Mouse (Mus musculus): Measurements from ENCODE around the gene Trim10.

Trim10 gene

GRCm38 (mm10) chr17:36869284-36869954 is at the start of gene Trim10:
Trim10 (plus strand) TSS chr17:36869574.
- DNase-seq, result no peak

- DNase-seq, result peak; percentile 66
Observed at GRCm38 (mm10) chr17:36824005-36824404, 45.4 kb upstream of the Trim10 start.

GRCm38 (mm10) chr17:36825525-36825924 is 43.8 kb upstream of the Trim10 start:
- DNase-seq, result peak; percentile 23

GRCm38 (mm10) chr17:36826002-36826401 is 43.4 kb upstream of the Trim10 start:
- peak; percentile 74 for DNase-seq

- no peak for DNase-seq
Observed at GRCm38 (mm10) chr17:36828488-36828887, 40.9 kb upstream of the Trim10 start.

GRCm38 (mm10) chr17:36830470-36830869 is 38.9 kb upstream of the Trim10 start:
- DNase-seq, result no peak

GRCm38 (mm10) chr17:36832694-36833093 is 36.7 kb upstream of the Trim10 start:
- no peak for DNase-seq

- peak; percentile 79 for DNase-seq
Observed at GRCm38 (mm10) chr17:36835591-36836426, 33.6 kb upstream of the Trim10 start.

- no peak for DNase-seq
Observed at GRCm38 (mm10) chr17:36836427-36836812, 33.0 kb upstream of the Trim10 start.

- DNase-seq, result peak; percentile 97
Observed at GRCm38 (mm10) chr17:36836874-36837647, 32.3 kb upstream of the Trim10 start, which contains the start of gene Trim26. Trim26 (plus strand) TSS chr17:36837134.

GRCm38 (mm10) chr17:36839001-36839400 is 30.4 kb upstream of the Trim10 start:
- no peak for DNase-seq

- DNase-seq, result no peak
Observed at GRCm38 (mm10) chr17:36839931-36840330, 29.4 kb upstream of the Trim10 start.

GRCm38 (mm10) chr17:36840961-36841445 is 28.4 kb upstream of the Trim10 start:
- no peak for DNase-seq

- DNase-seq, result no peak
Observed at GRCm38 (mm10) chr17:36843696-36844095, 25.7 kb upstream of the Trim10 start.

GRCm38 (mm10) chr17:36844286-36844719 is 25.1 kb upstream of the Trim10 start:
- no peak for DNase-seq

GRCm38 (mm10) chr17:36844725-36845124 is 24.6 kb upstream of the Trim10 start:
- DNase-seq, result no peak

- no peak for DNase-seq
Observed at GRCm38 (mm10) chr17:36848911-36849310, 20.5 kb upstream of the Trim10 start.

GRCm38 (mm10) chr17:36849992-36850391 is 19.4 kb upstream of the Trim10 start:
- no peak for DNase-seq

GRCm38 (mm10) chr17:36851200-36851599 is 18.2 kb upstream of the Trim10 start:
- no peak for DNase-seq

- no peak for DNase-seq
Observed at GRCm38 (mm10) chr17:36851627-36852026, 17.7 kb upstream of the Trim10 start.

GRCm38 (mm10) chr17:36855484-36855883 is 13.9 kb upstream of the Trim10 start:
- DNase-seq, result no peak

GRCm38 (mm10) chr17:36856236-36856635 is 13.1 kb upstream of the Trim10 start:
- DNase-seq, result no peak

GRCm38 (mm10) chr17:36858181-36858580 is 11.2 kb upstream of the Trim10 start:
- DNase-seq, result no peak
